Mouse (Mus musculus): ENCODE measurements around the gene Gm9999.

Gene Gm9999

DNA sequence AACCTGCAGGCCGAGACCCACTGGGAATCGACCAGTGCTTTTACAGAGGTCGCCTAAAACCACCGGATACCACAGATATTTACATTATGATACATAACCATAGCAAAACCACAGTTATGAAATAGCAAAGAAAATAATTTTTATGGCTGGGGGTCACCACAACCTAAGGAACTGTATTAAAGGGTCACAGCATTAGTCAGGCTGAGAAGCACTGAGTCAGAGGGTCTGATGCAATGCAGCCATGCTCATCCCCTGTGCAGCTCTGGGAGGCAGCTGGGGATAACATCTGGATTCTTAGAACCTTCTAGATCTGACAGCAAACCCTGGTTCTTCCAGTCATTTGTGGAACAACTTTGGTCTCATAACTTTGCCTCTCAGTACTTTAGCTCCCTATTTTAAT is 48.0 kb downstream of the Gm9999 start:
- DNase-seq: no peak

DNA sequence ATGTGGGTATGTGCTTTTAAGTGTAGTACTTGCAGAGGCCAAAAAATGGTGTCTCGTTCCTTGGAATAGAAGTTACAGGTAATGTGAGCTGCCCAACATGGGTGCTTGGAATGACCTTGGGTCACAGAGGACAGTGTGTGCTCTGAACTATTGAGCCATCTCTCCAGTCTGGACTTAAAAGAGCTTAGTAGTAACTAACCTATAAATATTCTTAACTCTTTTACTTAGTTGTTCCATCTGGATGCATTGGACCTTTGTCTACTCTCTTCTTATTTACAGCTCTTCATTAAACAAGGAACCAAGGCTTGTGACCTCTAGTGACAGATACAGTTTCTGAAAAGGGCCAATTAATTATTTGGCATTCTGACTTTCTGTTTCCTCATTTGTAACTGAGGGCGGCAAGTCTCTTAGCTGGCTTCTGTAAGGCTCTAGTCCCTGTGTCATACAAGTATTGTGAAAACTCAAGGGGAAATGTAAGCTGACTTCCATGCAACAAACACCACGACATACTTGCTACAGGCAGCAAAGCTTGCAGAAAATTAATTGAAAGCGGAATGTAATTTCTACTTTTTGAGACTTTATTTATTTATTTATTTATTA is 51.5 kb downstream of the Gm9999 start:
- DNase-seq: no peak

DNA sequence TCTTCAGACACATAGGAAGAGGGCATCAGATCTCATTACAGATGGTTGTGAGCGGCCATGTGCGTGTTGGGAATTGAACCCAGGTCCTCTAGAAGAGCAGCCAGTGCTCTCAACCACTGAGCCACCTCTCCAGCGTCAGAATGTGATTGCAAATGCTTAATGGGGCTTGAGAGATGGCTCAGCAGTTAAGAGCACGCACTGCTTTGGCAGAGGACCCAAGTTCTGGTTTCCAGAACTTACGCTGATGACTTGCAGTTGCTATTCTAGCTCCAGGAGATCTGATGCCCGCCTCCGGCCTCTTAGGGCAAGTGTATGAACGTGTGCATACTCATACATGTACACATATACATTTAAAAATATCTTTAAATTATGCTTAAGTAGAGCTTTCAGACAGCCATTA is 52.0 kb downstream of the Gm9999 start:
- no peak for DNase-seq

Data from kidney, adult 18-20 months (tissue).